Mouse (Mus musculus): ENCODE results near the gene Rasal1.

Gene Rasal1

DNA sequence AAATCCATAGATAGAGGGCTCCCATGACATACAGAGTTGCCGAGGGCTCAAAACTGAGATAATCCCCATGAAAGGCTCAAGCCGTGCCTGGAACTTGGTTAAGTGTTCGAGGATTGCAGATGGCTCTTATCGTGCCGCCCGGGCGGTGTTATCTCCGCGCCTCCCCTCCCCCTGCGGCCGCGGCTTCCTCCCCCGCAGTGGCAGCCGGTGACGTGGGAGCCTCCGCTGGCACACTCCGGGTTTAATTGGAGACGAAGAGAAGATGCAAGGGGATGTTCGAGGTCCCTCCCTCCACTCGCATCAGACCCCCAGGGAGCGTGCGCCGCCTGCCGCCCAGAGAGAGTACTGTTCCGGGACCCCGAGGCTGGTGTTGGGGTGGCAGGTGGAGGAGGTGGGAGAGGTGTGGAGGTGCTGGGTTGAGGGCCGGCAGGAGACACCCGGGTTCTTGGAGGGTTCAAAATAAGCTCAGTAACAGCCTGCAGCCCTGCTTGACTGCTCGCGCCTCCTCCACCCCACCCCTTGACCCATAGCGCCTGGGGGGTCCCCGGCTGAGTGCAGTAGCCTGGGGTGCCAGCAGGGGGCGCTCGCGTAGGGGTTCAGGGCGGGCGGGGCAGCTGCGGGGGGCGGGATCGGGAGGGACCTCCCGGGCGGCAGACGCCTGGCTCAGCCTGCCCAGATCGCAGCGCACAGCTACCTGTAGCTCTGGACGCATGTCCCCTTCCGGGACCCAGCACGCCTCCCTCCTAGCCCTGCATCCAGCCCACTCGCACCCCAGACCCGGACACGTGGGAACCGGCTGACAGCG is at the start of gene Rasal1:
Rasal1 (plus strand) TSS at position 244 of the 805 bp plus-strand sequence.
- peak; percentile 38 for DNase-seq (ENCODE audit: low read depth, low spot score)

DNA sequence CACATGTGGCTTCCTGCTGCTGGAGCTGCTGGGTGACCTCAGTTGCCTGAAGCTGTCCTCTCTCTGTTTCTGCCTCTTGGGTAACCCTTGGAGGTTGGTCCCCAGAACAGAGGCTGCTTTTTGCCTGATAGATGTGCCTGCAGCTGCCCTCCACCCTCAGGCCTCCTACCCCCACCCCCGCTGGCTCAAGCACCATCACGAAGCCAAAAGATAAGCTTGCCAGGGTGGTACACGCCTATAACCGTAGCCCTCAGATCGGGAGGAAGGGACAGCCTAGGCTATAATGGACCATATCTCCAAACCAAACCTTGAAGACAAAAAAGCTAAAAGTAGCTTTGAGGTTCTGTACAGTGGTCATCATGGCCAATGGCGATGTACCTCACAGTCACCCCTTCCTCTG is 49.0 kb upstream of the Rasal1 start:
- no peak for DNase-seq (ENCODE audit: low read depth, low spot score)

DNA sequence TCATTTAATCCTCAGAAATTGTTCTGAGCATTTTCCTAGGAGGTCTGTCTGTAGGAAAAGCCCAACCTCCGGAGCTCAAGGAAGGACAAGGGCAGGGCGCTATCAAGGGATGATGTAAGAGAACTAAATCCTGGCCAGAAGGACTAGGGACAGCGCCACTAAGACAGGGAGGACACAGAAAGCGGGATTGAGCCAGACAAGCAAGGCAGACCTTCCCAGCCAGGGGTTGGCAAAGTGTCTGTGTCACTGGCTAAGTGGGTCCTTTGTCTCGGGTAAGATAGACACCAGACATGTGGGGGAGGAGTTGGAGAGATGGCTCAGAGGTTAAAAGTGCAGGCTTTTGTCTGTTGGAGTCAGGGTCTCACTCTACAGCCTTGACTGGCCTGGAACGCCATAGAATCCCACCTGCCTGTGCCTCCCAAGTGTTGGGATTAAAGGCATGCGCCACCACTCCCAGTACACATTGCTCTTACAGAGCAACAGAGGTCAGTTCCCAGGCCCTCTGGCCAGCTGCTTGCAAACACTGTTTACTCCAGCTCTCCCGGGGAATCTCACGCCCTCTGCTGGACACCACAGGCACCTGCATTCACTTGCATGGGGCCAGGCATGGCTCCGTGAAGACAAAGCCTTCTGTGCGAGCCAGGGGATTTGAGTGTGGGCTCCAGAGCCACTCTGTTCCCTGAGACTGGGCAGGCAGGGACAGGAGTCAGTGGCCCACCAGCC is 47.5 kb upstream of the Rasal1 start:
- DNase-seq (ENCODE audit: low read depth, low spot score), result peak; percentile 72

DNA sequence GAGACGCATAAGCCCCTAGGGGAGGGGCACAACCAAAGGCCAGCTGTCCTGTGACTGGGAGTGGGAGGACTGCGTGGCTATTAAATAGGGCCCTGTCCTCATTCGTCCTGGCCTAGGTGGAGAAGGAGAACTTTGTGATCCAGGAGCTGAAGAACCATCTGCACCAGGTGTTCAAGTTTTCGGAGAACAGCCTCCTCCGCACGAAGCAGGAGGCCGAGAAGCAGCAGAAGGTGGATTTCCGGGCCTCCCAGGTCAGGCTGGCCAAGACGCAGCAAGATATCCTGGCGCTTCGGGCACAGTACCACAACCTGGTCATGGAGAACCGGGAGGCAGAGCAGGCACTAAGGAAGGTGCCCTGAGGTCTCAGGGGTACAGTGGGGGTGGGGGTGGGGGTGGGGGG is 46.4 kb upstream of the Rasal1 start:
- DNase-seq (ENCODE audit: low read depth, low spot score), result no peak

DNA sequence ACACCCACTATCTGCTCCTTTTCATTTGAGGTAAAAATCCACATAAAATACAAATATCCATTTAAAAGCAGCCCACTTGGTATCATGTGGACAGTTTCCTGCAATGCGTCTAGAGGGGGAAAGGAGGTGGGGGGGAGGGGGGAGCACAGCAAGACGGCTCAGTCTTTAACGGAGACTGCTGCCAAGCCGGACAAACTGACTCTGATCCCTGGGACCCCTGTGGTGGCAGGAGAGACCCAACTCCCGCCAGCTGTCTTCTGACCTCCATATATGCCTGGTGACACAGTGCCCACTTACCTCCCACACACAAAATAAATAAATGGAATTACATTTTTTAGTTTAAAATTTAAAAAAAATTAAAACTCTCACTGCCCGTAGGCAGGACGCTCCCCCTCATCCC is 45.1 kb upstream of the Rasal1 start:
- DNase-seq (ENCODE audit: low read depth, low spot score), result no peak

DNA sequence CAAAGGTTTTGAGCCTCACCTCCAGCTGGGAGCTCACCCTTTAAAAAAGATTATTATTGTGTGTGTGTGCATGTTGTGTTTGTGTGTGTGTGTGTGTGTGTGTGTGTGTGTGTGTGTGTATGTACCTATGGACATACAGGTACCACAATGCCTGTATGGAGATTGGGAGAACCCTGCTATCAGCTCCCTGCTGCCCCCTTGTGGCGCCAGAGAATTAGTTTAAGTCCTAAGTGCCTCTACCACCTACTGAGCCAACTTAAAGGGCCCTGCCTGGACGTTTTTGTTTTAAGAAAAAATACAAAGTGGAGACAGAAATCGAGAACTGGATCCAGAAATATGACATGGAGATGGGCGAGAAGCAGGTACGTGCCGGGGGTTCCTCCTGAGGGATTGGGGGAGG is 43.8 kb upstream of the Rasal1 start:
- DNase-seq (ENCODE audit: low read depth, low spot score), result peak; percentile 88

DNA sequence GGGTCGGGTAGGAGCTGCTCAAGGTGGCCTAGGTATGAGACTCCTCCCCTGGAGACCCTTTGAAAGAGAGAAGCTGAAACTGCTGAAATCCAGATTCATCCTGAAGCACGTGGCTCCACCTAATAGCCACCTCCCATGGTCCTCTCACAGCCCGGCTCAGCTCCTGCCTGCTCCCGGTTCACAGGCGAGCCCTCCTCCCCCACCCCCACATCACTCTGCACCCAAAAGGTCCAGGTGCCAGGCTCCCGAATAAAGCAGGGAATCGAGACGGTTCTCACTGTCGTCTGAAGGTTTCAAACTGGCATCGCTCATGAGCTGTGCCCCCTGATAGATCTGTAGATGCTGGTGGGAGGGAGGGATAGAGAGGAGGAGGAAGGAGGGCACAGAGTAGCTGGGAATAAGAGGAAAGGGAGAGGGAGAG is 43.4 kb upstream of the Rasal1 start:
- DNase-seq (ENCODE audit: low read depth, low spot score), result no peak

DNA sequence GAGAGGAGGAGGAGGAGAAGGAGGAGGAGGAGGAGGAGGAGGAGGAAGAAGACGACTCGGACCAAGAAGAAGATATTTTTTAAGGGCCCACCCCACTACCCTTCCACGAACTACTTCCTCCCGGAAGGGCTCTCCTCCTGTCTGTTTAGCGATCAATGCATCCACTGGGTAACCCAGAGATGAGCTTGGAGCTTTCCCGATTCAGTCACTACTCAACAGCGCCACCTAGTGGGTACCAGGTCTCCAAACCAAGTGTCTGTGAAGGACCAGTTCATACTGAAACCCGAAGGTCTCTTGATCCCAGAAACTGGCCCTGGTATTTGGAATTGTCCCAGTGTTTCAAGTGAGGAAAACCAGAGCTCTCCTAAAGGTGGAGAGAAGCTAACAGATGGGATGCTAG is 42.9 kb upstream of the Rasal1 start:
- peak; percentile 96 for DNase-seq (ENCODE audit: low read depth, low spot score)

DNA sequence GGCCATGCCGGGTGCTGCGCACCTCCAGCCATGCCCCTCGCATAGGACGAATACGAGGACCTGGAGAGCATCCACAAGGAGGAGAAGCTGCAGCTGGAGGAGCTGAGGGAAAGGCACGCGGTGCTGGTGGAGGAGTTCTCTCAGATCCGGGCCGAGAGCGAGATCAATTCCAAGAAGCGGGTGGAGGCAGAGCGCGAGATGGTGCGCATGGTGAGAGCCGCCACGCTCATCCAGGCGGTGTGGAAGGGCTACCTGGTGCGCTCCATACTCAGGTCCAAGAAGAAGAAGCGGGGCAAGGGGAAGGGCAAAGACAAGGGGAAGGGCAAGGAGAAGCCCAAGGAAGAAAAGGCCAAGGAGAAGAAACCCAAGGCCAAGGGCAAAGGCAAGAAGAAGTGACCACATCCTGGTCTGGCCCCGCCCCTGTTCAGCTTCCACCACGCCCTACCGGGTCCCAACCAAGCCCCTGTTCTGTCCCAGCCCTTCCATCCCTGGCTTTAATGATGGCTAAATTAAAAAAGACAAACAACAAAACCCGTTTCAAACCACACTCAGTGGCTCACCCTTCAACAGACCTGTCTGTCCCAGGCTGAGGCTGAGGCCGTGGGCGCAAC is 41.9 kb upstream of the Rasal1 start:
- no peak for DNase-seq (ENCODE audit: low read depth, low spot score)

DNA sequence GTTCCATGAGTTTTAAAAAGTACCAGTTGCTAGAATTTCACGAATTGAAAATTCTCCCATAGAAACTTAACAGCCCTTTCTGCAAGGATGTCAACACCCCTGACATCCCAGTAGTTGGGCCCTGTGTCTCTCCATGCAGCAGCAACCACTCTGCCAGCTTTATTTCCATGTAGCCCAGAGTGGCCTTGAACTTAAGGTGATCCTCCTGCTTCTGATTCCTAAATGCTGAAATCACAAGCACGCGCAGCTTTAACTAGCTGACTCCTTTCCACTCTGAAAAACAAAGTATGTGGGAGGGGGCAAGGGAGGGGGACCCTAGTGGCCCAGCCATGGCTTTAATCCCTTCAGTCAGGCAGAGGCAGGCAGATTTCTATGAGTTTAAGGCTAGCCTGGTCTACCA is 41.3 kb upstream of the Rasal1 start:
- no peak for DNase-seq (ENCODE audit: low read depth, low spot score)

DNA sequence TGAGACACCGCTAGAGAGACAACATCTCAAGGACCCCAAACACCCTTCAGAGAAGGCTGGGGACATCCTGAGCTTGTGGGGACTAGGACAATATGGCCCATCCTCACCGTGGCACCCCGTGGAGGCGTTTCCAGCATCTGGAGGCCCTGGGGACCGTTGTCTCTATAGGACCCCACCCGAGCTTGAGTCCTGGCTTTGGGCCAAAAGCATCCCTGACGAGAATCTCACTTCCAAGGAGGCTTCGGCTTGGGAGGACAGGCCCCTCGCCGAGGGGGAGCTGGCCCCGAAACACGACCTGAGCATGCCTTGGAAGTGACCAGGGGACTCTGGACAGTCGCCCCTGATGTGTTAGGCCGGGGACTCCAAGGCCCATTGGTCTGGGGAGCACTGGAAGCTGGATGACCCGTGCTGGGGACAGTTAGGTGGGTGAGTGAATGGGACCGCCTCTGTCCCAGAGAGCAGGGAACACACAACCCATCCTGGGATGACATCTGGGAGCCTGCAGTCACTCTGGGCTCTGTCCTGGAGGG is 39.3 kb upstream of the Rasal1 start:
- no peak for DNase-seq (ENCODE audit: low read depth, low spot score)

DNA sequence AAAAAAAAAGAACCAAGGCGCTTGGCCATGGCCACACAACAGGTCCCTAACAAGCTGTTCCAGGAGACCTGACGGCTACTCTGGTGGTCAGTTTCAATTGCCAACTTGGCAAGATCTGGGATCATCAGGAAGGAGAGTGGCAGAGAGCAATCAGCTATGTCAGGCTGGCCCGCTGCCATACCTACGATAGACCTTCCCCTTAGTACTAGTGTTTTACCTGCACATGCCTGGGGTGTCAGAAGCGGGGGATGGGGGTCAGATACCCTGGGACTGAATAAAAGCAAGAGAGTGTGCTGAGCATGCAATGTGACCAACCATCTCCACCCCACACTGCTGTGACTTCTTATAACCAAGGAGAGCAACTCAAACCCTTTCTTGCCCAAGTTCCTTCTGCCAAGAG is 37.7 kb upstream of the Rasal1 start:
- no peak for DNase-seq (ENCODE audit: low read depth, low spot score)

DNA sequence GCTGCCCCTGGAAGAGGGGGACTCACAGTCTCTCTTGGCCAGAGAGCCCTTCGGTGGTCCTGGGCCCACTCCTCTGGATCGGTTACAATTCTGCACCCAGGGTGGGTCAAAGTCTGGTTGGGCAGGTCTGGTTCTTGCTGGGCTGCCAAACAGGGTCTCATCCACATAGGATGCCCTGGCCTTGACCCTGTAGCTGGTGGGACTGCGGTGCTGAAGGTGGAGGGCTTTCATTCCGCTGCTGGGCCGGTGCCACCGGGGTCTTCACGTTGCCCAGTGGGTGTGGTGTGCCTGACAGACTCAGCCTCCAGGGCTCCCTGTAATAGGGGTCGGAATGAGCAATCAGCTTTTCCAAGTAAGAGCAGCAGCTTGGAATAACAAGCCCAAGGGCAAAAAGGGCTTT is 37.2 kb upstream of the Rasal1 start:
- DNase-seq (ENCODE audit: low read depth, low spot score), result no peak

DNA sequence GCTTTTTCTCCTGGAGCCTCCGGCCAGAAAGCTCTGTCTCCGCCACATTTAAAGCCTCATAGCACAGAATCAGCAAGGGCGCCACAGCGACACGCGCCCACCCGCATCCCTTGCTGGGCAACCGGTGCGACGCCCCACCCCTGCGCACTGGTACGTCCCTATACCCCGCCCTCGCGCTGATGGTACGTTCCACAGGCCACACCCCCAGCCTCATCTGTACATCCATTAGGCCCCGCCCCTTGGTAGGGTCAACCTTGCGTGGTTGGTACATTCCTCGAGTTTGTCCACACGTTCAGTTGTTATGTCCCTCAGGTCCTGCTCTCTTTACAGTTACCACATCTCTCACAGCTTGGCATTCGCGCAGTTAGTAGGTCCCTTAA is 36.2 kb upstream of the Rasal1 start, which contains the start of the genes Rita1 and Ddx54:
Rita1 (minus strand) TSS at position 148 of the 380 bp plus-strand sequence.
Ddx54 (plus strand) TSS at position 298 of the 380 bp plus-strand sequence.
- peak; percentile 96 for DNase-seq (ENCODE audit: low read depth, low spot score)

DNA sequence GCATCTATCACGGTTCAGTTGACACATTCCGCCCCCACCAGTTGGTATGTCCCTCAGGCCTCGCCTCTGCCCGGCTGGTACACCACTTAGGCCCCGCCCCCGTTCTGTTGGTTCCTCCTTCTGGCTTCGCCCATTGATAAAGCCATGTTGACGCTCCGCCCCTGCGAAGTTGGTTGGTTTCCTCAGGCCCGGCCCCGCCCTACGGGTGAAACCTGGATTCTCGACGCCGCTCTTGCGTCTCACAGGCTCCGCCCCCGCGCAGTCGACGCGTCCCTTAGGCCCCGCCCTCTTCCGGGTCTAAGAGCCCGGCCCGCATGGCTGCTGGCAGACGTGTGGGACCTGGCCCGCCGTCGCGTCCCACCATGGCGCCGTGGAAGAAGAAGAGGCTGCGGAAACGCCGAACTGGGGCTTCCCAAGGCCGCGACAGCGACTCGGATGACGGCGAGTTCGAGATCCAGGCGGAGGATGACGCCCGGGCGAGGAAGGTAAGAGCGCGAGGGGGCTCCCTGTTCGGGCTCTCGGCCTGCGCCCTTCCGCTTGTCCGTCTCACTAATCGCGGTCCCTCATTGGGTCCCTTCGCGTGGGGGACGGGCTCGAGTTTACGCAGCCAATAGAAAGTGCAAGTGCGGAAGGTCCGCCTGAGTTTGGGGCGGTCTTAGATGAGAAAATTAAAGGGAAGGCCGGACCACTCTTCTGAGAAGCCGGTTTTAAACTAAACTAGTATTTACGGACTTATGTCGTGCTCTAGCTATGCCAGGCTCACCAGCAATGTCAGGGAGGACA is 35.6 kb upstream of the Rasal1 start:
- peak; percentile 100 for DNase-seq (ENCODE audit: low read depth, low spot score)

DNA sequence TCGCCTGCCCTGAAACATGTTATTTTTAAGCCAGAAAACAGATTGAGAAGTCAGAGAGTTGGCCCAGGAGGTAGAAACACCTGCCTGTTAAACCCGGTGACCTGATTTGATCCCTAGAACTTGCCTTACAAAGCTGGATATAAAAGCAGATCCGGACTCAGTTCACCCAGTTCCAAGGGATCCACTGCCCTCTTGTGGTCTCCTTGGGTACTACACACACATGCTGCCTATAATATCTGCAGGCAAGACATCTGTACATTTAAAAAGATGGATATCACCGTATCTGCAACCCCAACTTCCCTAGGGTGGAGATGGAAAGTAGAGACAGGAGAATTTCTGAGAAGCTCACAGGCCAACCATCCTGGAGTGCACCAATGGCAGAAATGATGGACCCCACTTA is 32.7 kb upstream of the Rasal1 start:
- DNase-seq (ENCODE audit: low read depth, low spot score), result peak; percentile 66

DNA sequence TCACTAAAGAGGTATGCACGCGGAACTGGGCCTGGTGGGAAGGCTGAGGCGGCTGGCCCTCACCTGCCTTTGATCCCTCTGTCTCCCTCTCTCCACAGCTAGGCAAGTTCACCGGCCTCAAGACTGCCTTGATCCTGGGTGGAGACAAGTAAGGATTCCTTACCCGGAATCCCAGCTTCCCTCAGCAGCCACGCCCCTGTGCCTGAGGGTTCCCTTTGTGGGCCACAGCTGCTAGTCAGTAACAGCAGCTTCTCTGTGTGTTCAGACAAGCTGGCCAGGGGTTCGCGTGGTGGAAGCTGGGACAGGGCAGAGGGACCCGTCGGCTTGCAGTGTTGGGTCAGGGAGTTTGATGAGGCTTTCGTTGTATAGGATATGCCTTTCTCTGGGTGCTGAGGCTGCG is 29.8 kb upstream of the Rasal1 start:
- no peak for DNase-seq (ENCODE audit: low read depth, low spot score)

DNA sequence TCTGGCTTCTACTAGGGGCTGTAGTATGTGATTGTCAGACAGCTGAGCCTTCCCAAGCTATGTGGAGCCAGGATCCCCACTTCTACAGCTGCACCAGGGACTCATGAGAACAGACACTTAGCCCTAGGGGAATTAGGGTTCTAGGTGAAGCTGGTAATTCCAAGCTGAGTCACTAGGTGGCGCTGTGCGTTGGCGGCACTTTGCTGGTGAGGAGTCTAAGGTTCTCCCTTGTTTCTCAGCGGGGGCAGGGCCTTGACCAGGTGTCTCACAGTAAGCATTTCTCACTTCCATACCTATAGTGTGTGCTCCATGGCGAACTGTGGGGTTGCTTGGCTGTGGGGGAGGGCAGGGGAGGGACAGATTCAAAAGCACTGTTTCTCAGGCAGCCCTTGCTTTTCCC is 29.4 kb upstream of the Rasal1 start:
- peak; percentile 64 for DNase-seq (ENCODE audit: low read depth, low spot score)

DNA sequence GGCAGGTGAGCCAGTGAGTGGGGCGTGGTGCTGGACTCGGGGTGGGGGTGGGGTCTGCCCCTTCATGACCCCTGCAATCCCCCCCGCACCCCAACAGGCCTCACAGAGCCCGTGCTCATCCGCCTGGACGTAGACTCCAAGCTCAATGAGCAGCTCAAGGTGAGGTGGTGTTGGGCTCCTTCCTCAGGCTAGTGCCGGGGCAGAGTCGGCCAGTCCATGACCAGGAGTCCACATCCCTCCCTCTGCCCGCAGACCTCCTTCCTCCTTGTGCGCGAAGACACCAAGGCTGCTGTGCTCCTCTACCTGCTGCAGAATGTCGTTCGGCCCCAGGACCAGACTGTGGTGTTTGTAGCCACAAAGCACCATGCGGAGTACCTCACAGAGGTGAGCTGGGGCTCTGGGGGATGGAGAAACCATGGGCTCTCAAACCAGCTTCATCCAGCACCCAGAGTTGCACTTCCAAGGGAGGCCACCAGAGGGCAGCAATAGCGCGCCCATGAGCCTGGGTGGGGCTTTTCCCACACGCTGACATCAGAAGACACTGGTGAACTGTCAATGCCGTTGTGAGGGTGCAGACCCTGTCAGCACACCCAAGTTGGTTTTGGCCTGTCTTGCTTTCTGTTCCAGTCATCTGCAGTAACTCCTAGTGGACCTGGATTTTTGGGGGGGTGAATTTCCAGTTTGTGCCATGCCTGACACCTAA is 28.1 kb upstream of the Rasal1 start:
- DNase-seq (ENCODE audit: low read depth, low spot score), result peak; percentile 80

DNA sequence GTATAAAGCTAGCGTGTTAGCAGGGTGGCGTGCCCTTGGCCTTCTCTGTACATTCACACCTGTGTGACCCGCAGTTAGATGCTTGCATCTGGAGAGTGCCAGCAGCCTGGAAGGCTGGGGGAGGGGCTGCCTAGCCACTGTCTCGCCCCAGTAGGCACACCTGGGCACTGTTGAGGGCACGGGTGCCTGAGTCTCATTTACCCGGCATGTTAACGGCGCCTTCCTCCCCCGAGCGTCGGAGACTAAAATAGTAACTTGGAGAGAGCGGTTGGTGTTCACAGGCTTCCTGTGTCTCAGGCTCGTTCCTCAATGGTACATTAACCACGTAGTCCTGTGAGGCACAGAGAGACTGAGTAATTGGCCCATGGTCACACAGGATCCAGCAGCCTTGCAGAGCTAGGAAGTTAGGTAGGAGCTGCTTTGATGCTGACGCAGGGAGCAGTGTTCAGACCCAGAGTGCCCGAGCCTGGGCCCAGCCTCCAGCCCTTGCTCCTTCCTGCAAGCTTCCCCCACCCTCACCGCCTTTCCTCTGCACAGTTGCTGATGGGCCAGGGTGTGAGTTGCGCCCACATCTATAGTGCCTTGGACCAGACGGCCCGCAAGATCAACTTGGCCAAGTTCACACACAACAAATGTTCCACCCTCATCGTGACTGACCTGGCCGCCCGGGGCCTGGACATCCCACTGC is 27.4 kb upstream of the Rasal1 start:
- DNase-seq (ENCODE audit: low read depth, low spot score), result no peak

Data from mesoderm, embryonic 11.5 days (tissue).